Mouse (Mus musculus) megakaryocyte, embryonic 14.5 days (primary cell): ENCODE data around the gene Trnt1.

Experiments
- FLI1 ChIP-seq: IDR thresholded peaks from 2 replicates; pipeline ENCODE4 v1.6.1; 2012; ENCODE audit warnings: low read length, inconsistent platforms, mixed read lengths
- GATA1 ChIP-seq: IDR thresholded peaks from 3 replicates; pipeline ENCODE4 v1.6.1; 2012; ENCODE audit warnings: mixed read lengths, low read length, inconsistent platforms, borderline replicate concordance

DNA sequence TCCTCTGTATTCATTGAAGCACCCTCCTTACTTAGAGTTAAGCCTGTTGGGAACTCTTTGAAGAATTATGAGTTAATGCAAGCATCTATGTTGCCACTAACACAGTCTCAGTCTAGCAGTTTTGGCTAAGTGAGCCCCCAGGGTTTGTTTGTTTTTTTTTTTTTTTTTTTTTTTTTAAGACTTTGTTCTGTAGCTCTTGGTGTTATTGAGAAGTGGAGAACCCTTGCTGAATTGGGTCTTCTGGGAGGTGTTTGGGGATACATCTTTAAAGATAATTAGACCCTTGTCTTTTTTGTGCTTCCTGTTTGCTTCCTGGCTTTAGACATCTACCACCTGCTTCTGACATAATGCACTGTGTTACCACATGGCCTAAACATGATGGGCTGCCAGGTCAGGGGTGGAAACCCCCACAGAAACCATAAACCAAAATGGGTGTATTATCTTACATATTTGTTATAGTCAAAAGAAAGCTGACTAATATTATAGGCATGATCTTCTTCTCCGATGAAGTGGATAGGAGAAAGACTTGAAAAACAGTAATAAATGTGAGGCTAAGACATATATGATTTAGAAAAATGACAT lies 28.6 kb upstream of the Trnt1 start:
- TF ChIP-seq GATA1 (no peak), FLI1 (no peak)
